Mouse (Mus musculus): Measurements from ENCODE around the gene Crcp. TPM values are rescaled to one million over a fixed set of nuclear protein-coding genes. Genes with fewer than 3 reads are reported as not detected.

Gene Crcp
- total RNA-seq (2021): 10 to 100 TPM; 44.4 to 49.5 TPM

DNA sequence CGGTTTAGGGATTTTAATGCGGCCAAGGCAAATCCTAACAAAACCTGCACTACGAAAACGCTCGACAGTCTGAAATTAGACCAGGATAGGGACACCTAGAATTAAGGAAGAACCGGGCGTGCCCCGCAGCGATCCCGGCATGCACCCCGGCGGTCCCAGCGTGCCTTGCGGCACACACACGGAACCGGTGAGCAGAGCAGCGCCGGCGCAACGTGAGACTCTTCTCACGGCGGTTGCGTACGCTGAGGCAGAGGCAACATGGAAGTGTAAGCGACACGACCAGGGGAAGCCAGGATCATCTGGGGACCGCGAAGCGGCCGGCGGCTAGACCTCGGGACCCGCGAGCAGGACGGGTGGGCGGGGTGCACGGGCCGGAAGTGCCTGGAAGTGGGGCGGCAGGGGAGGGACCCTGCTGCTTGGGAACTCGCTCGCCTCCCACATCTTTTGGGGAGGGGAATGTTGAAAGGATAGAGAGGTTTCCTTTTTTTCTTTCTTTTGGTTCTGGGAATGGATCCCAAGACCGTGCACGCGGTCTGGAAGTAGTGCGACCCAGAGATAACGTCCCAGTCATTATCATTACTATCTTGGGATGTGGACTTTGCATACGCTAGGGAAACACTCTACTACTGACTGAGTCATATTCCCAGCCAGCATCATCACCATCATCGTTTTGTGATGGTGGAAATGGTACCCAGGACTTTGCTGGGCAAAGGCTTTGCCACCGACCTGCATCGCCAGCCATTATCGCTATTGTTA lies at the start of gene Crcp, which contains the start of gene Asl:
Crcp (plus strand) TSS at position 149 of the 756 bp plus-strand sequence.
Asl (minus strand) TSS at position 106 of the 756 bp plus-strand sequence.
- peak; percentile 81 for DNase-seq
- intact Hi-C loops (cut with DNase I): loop anchor here (10.0 kb wide), 1 partner anchor 115 kb away; the partner anchor contains the start of gene Kctd7

DNA sequence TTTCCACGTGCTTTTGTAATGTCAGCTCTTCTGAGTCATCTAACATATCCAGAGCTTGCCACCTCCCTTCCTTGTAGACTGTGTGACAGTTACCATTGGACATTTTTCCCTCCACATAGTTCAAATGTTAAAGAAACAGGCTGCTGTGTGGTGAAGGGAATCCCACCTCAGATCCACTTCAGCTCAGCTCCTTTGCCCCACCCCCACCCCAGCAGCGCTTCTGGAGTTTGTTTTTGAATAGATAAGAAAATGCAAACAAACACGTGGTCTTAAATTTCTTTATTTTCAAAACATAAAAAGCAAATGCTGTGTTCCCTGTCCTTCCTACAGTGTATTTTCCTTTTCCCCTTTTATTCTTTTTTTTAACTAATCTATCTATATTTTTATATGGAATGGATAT lies 48.9 kb upstream of the Crcp start:
- intact Hi-C loops (cut with DNase I): no loop called here

DNA sequence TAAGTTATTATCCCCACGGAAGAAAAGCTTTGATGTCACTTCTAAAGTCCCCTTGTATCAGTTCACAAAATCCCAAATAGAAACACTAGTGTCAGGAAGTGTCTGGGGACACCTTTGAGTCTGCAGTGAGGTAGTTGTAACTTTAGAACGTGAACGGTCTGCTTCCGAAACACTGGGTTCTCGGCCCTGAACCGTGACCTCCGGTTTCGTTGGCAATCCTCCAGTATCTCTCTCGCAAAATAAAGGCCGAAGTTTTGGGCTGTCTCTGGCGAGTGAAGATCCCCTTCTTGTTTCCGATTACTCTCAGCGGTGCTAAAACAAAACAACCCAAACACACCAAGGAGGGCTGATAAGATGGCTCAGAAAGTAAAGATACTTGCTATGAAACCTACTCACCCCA lies 39.7 kb upstream of the Crcp start:
- no peak for DNase-seq
- intact Hi-C loops (cut with DNase I): no loop called here

More for the DNA sequence above, 48.9 kb upstream of the Crcp start:
- DNase-seq: no peak

DNA sequence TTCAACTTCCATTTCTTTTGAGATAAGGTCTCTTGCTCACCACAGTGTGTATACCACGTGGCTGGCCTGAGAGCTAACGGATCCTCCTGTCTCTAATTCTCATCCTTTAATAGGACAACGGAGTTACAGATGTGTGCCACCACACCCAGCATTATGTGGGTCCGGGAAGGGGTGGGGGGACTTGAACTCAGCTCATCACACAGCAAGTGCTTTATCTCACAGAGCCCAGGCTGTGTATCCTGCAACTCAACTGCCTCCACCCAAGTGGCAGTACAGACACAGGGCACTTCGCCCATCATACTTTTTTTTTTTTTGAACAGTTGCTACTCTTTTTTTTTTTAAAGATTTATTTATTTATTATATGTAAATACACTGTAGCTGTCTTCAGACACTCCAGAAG lies 37.2 kb upstream of the Crcp start:
- no peak for DNase-seq
- intact Hi-C loops (cut with DNase I): no loop called here

DNA sequence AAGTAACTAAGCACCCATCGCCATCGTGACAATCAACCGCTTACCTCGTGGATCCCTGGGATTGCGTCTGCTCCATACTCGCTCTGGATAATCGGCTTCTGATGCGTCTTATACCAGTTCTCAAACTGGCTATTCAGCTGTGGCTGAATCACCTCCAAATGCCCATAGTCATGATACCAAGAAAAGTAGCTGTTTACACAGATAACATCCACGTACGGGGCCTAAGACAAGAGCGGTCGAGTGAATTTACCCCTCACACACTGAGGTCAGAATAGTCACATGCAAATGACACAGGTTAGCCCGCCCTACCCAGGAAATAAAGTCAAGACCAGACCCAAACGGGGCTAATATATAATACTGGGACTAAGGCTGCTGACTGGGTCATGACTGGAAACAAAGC lies 35.7 kb upstream of the Crcp start:
- no peak for DNase-seq
- intact Hi-C loops (cut with DNase I): no loop called here

DNA sequence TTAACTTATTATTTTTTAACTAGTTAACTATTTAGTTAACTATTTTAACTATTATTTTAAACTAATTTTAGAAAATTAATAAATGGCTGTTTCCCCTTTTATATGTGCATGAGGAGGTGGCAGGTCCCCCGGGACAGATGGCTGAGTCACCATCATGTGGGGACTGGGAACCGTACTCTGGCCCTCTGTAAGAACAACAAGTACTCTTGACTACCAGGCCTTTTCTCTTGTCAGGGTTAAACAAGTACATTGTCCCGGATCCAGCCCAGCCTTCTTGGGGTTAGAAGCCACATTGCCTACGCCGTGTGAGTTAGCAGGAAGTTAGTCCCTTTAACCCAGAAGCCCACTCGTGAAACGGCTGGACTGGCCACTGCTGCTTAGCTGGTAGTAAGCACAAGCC lies 34.1 kb upstream of the Crcp start:
- intact Hi-C loops (cut with DNase I): no loop called here
- no peak for DNase-seq

DNA sequence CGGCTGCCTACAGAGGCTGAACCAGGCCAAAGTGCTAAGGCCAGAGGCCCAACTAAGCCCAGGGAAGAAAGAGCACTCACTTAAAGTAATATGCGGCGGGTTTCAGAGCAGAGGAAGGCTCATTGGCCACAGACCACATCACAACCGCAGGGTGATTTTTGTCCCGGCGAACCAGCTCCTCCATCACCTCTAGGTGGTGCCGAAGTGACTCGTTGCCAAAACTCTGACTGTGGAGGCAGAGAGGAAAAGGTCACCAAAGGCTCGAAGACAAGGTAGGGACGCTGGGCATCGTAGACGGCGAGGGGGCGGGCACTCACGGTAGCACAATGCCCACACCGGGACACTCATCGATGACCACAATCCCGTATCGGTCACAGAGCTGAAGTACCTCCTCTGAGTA lies 31.4 kb upstream of the Crcp start:
- intact Hi-C loops (cut with DNase I): no loop called here
- no peak for DNase-seq

DNA sequence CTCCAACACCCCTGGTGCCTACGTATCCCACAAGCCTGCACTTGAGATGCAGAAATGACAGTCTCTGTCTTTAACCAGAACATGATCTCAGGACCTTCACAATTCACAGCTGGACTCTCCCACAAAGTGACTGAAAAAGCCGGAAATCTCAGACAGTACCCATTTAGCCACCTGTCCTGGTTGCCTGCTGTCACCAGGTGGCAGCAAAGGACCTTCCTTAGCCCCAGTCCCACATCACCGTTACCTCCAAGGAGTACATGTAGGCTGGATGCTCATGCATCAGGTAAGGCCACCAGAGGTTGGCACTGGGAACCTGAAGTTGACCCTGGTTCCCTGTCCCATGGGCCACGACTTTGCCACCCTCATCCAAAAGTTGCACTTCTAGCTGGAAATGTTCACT lies 30.0 kb upstream of the Crcp start:
- DNase-seq: peak; percentile 51
- intact Hi-C loops (cut with DNase I): no loop called here

DNA sequence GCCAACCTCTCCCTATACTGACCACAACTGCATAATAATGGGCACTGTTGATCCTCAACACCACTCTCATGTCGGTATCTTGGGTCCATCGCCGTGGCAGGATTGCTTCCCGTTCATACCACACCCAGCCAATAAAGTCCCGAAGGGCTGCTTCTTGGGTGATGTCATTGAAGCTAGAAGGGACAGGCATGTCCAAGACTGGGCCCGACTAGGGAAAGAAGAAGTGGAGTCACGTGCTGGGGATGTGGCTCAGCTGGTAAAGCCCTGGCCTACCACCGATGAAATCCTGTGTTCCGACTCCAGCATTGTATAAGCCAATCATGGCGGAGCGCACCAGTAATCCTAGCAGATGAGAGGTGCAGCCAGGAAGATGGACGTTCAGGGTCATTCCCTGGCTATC lies 28.4 kb upstream of the Crcp start:
- no peak for DNase-seq
- intact Hi-C loops (cut with DNase I): no loop called here

DNA sequence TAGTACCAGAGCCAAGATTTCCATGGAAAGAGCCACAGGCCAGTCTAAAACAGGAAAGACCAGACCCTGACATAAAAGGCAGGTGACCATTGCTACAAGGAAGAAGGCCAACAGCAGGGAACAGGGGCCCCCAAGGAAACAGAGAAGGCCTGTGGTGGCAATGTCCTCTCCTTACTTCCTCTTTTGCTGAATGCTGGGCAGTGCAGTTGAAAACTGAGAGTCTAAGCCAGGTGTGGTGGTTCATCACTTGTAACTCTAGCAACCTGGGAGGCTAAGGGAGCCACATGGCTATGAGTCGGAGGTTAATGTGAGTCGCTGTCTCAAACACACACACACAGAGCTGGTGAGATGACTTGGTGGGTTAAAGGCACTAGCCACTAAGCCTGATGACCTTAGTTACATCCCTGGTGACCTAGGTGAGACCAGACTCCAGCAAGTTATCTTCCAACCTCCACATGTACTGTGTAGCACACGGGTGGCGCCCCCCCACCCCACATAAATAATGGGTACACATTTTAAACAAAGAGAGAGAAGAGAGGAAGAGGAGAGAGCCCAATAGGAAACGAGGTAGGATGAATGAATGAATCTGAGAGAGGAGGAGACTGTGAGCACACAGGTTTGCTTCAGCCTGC lies 27.6 kb upstream of the Crcp start:
- DNase-seq: no peak
- intact Hi-C loops (cut with DNase I): no loop called here

DNA sequence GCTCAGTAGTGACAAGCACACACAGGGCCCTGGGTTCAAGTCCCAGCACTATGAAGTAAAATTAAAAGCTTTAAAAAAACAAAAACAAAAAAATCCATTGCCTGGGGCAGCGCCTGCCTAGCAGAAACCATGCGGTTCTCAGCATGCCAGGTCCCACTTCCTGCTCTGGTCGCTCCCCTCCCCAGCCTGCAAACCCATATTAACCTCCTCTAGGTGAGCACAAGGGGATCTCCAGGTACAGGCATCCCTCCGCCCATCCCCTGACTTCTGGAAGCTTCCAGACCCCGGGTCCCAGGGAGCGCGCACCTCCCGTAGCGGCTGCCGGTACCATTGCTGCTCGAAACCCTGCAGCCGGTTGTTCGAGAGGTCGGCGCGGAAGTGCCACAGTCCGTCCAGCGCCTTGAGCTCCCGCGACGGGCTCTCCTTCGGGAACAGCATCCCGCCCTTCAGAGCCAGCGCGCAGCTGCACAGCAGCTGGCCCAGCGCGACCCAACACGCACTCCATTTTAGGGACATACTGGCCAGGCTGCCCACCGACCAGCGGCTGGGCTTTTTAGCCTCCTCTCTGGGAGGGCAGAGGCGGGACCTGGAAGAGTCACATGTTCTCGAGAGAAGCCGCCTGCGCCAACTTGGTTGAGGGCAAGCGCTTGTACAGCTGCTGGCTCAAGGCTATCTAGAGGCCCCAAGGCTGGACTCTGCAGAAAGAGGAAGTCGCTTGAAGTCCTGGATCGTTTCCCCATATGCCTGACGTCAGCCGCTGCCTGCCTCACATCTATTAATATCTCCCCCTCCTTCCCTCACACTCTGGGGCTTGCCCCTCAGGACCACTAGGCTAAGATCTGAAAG lies 26.6 kb upstream of the Crcp start, which contains the start of gene Gusb:
Gusb (minus strand) TSS at position 749 of the 846 bp plus-strand sequence.
- intact Hi-C loops (cut with DNase I): no loop called here
- peak; percentile 78 for DNase-seq

DNA sequence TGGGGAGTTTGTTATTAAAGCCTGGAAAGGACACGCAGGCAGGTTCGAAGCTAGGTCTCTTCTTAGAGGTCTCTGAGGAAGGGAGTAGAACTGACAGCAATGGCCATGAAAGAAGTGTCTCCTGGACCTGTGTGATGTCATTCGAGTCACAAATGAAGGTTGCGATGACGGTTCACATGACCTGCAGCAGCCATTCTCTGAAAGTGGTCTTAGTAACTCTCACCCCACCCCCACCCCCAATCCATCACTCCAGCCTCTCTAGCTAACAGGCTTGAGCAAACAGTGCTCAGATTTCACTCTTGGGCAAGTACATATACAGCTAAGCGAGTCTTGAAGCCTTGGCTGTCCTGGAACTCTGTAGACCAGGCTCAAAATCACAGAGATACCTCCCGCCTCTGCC lies 25.9 kb upstream of the Crcp start:
- DNase-seq: no peak

DNA sequence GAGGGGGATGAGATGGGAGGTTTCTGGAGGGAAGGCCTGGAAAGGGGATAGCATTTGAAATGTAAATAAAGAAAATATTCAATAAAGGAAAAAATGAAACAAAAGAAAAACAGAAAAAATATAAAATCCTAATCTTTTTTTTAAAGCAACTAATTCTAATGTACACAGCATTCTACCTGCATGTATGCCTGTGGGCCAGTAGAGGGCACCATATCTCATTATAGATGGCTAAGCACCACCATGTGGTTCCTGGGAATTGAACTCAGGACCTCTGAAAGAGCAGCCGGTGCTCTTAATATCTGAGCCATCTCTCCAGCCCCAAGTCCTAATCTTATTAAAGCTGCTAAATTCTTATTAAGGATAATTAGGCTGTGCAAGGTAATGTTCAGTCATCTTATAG lies 21.7 kb upstream of the Crcp start:
- no peak for DNase-seq

More for the DNA sequence above, 25.9 kb upstream of the Crcp start:
- intact Hi-C loops (cut with DNase I): no loop called here

DNA sequence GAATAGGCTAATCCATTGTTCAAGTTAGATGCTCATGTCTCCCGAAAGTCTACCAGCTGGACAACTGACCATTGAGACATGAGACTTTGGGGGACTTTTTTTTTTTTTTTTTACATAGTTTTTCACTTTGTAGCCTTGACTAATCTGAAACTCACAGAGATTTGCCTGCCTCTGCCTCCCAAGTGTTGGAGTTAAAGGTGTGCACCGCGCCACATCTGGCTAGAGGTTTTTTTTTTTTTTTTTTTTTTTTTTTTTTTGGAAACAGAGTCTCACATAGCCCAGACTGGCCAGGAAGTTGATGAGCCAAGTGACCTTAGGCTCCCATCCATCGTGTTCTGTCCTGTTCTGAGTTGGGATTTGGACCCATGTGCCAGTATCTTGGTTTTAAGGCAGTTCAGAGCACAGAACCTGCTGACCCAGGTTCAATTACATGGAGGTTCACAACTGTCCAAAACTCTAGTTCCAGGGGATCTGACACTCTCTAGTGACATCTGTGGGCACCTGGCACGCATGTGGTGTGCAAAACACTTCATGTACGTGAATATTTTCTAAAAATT lies 21.0 kb upstream of the Crcp start:
- intact Hi-C loops (cut with DNase I): no loop called here
- DNase-seq: no peak

More for the DNA sequence above, 21.7 kb upstream of the Crcp start:
- intact Hi-C loops (cut with DNase I): no loop called here

DNA sequence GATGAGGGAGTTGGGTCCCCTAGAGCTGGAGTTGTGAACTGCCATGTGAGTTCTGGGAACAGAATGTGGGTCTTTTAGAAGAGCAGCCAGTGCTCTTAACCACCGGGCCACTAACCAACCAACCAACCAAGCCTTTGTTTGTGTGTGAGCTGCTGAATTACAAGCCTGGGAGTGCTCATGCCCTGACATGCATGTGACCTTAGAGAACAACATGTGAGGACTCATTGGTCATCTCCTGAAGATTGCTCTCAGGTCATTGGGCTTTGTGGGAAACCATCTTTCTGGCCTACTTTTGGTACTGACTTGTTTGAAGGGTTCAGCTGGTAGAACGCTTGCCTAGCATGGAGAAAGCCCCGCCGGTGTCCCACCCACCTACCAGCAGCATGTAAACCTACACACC lies 19.3 kb upstream of the Crcp start:
- DNase-seq: no peak
- intact Hi-C loops (cut with DNase I): no loop called here

DNA sequence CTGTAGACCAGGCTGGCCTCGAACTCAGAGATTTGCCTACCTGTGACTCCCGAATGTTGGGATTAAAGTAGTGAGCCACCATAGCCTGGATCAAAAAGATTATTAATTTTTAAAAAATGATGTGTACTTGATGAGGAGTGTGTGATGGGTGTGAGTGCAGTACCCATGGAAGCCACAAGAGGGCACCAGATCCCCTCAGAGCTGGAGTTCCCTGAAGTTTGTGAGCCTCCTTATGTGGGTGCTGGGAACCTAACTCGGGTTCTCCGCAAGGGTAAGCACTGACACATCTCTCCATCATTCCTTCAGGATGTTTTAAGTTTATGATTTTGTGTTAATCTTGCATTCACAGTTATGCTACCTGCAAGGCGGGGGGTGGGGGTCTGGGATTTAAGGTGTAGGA lies 18.1 kb upstream of the Crcp start:
- no peak for DNase-seq
- intact Hi-C loops (cut with DNase I): no loop called here

DNA sequence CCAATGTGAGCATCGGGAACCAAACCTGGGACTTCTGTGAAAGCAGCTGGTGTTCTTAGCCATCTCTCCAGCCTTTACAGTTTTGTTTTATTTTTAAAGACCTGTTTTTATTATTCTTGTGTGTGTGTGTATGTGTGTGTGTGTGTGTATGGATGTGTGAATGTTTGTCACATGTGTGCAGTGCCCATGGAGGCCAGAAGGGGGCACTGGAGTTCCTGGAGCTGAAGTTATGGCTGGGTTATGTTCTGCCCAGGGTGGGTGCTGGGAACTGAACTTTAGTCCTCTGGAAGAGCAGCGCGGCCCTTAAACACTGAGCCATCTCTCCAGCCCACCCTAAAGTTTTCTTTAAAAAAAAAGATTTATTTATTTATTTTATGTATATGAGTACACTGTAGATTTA lies 14.0 kb upstream of the Crcp start:
- no peak for DNase-seq
- intact Hi-C loops (cut with DNase I): no loop called here

DNA sequence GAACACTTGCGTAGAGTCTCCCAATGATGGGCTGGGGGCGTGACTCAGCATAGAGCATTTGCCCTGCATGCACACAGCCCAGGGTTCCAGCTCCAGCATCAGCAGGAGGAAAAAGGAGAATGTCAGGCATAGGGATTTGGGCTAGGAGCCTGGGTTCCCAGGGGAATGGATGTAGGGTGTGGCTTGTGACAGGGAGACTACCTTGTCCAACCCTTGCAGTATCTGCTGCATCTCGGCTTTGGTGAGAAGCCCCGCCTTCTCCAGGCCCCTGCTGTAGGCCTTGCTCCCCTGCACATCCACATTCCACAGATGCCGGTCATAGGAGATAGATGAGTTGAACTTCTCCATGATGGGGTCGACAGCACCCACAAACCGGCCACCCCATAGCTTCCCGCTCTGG lies 9.6 kb upstream of the Crcp start:
- DNase-seq: no peak

DNA sequence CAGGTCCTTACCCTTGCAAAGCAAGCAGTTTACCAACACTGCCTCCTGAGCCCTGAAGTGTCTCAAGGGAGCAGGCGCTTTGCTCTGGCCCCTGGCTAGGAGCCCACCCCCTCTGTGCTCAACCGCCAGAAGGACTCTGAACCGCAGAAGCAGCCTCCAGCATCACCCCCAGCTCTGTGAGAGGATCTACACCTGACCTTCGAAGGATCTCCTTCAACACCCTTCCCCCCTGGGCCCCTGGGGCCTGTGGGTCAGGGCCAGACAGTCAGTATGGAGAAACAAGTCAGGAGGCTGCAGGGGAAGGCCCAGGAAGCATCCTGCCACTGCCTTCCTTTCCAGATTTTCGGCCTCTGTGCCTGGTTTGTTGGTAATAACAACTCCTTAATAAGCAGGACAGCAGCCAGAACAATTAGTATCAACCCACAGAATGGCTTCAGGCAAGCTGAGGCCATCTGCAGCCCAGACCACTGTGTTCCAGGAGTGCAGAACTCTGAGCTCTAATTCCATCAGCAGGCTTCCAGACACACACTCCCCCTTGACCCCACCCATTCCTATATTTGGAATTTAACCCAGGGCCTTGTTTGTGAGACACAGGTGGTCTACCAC lies 7.6 kb upstream of the Crcp start:
- intact Hi-C loops (cut with DNase I): loop anchor here (10.0 kb wide), 1 partner anchor 123 kb away; the partner anchor contains the start of gene Kctd7
- peak; percentile 33 for DNase-seq

More for the DNA sequence above, 9.6 kb upstream of the Crcp start:
- intact Hi-C loops (cut with DNase I): no loop called here

DNA sequence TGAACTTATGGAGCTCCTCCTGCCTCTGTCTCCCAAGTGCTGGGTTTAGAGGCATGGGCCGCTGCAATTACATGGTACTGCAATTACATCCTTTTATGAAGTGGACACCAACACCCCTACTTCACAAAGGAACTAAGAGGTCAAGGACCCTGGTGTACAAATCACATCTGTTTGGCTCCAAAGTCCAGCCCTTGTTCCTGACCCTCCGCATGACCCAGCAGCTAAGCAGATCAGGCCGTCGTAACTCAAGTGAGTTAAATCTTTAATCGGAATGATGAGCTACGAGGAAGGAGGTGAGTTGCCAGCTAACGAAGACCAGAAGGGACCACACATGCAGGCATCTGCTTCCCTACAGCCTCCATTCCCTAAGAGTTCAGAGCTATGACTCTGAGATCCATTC lies 6.7 kb upstream of the Crcp start:
- intact Hi-C loops (cut with DNase I): loop anchor here (10.0 kb wide), 1 partner anchor 122 kb away; the partner anchor contains the start of gene Kctd7
- DNase-seq: no peak

All from left cerebral cortex, postnatal 4 days (tissue).